Mouse (Mus musculus): ENCODE results near the gene Krt24.
A peak's percentile ranks its signal among the peaks of the same experiment; 100 is the strongest.

GRCm38 (mm10) chr11:99249115-99249514, 35.9 kb downstream of the Krt24 start:
- peak; percentile 64 for TF ChIP-seq CTCF (IDR thresholded peaks at IDR 0.05)
- no peak for TF ChIP-seq EP300 (IDR thresholded peaks at IDR 0.05; ENCODE audit: insufficient read depth, low read depth, low read length)

Data from heart, adult 2 months (tissue).